Mouse (Mus musculus) lung, embryonic 15.5 days (tissue): ENCODE measurements around the gene Myh6. TPM values are rescaled to one million over a fixed set of nuclear protein-coding genes. Genes with fewer than 3 reads are reported as not detected.

ENCODE experiments used
- ATAC-seq: fragments of 200-750 bp; cut with Nextera tagmentation; 2 replicates; pipeline ENCODE4 v1.8.0; 2017; ENCODE audit warnings: moderate number of reproducible peaks, borderline replicate concordance; ENCODE audit not compliant: low FRiP score, low TSS enrichment; ENCODE audit errors: extremely low read depth
- H3K27ac ChIP-seq: fragments of 300-500 bp; sonication (generic); 2 replicates; pipeline ENCODE4 v1.5.1; 2015; ENCODE audit warnings: moderate library complexity, mild to moderate bottlenecking, inconsistent platforms
- H3K27me3 ChIP-seq: fragments of 300-500 bp; sonication (generic); 2 replicates; pipeline ENCODE4 v1.6.1; 2015; ENCODE audit warnings: inconsistent platforms
- H3K36me3 ChIP-seq: fragments of 300-500 bp; sonication (generic); 2 replicates; pipeline ENCODE4 v1.6.1; 2015; ENCODE audit warnings: inconsistent platforms
- H3K4me1 ChIP-seq: fragments of 300-500 bp; sonication (generic); 2 replicates; pipeline ENCODE4 v1.6.1; 2015; ENCODE audit warnings: inconsistent platforms
- H3K4me2 ChIP-seq: fragments of 300-500 bp; sonication (generic); 2 replicates; pipeline ENCODE4 v1.6.1; 2015; ENCODE audit warnings: inconsistent platforms, mild to moderate bottlenecking, moderate library complexity
- H3K4me3 ChIP-seq: fragments of 300-500 bp; sonication (generic); 2 replicates; pipeline ENCODE4 v1.5.1; 2015; ENCODE audit warnings: mild to moderate bottlenecking, inconsistent platforms
- H3K9ac ChIP-seq: fragments of 300-500 bp; sonication (generic); 2 replicates; pipeline ENCODE4 v1.6.1; 2015; ENCODE audit warnings: inconsistent platforms
- H3K9me3 ChIP-seq: fragments of 300-500 bp; sonication (generic); 2 replicates; pipeline ENCODE4 v1.6.1; 2016; ENCODE audit warnings: inconsistent platforms
- WGBS: fragments of 180-500 bp; shearing (Covaris S2); methylation state at CpG from one replicate; pipeline ENCODE4 v1.1.7; 2015; 5-methylcytosine and 5-hydroxymethylcytosine counted together
- polyA plus RNA-seq: library from polyadenylated mRNA; unstranded; fragments of >200 nt; fragmentation: Nextera tagmentation; extraction: Ambion mirVana; gene quantifications from 2 replicates; pipeline ENCODE4 v1.2.1, GENCODE M21; 2015

Gene Myh6
- polyA plus RNA-seq, 1 experiment from 2014 or later: 166 TPM

DNA sequence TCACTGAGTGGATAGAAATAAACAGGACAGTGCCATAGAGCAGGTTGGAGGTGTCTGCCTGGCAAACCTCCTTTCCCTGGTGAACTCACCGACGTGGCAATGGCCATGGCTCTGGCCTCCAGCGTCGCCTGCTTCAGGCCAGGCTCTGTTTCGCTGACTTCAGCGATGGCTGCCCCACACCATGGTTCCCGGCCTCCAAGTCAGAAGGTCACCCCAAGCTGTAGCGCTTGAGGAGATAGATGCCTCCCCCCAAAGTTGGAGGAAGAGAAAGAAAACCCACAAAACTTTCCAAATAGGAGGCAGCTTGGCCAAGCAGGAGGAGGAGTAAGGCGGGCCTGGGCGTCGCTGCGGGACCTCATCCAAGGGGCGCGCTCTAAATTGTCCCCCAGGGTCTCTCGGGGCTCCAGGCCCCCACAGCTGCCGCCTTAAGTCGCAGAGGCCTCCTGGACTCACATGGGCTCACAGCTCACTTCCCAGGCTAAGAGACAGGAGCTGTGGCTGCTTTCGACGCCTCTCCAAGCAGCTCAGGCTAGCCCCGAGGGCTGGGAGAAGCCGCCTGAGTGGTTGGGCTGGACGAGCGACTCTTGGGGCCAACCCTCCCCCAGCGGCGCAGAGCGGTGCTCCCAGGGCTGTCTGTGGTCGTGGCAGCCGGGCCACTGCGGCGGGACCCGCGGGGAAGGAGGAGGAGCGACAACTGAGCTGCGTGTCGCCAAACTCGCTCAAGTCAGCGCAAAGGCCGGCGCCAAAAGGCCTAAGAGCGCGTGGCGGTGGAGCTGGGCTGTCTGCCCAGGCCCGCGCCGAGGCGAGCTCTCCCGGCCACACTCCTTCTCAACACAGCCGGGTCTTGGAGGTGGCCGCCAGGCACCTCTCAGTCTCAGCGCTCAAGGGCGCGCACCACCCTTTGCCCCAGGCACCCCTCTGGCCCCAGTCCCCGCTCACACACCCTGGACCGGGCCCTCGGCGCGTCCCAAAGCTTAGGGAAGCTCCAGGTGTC lies 41.1 kb downstream of the Myh6 start, which contains the start of gene Efs:
Gene Efs (minus strand): TSS at position 778 of the 994 bp plus-strand sequence.
- Histone ChIP-seq H3K4me2 (peak within 1 kb of the TSS; percentile 79), H3K9ac (peak within 1 kb of the TSS; percentile 68), H3K4me1 (peaks cover 36% of the 10 kb centered on the region), H3K4me3 (peak within 1 kb of the TSS; percentile 51), H3K27me3 (0 out of 2 replicates have a peak, but pooled peaks cover 8% of the 10 kb centered on the region), H3K27ac (peak within 1 kb of the TSS; percentile 98), H3K9me3 (no peaks in the 10 kb centered on the region), H3K36me3 (peaks cover 7% of the 10 kb centered on the region)
- ATAC-seq: peak; percentile 60
- 2% methylated on average over 57 of the region's 57 CpGs for WGBS

DNA sequence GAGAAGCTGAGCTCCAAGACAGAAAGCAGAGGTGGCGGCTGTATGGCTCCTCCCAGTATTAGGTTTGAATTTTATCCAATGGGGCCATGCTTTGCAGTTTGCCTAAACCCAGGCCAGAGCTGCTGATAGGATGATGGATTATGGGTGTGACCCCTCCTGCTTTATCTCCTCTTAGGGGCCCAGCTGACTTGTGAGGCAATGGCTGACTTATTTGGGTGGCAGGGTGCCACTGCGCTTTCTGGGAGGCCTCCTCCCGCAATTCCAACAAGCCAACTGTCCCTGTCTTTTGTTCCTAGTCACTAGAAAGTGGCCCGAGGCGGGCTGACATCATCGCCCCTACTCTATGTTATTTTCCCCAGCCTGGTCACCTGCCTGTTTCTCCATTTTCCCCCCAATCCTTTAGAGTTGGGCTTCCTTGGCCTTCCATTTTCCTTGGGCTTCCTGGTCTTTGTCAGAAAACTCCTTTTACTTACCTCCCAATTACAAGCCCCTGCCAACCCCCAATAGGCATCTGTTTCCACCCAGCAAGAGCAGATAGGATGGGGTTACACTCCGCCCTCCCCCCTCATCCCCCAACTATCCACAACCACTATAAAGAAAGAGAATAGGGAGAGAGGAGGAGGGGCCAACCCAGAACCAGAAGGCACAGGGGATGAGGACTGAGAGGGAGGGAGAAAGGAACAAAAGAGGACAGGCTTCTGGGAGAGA lies 41.9 kb downstream of the Myh6 start:
- Histone ChIP-seq H3K4me3 (peak overlapping the region; percentile 51), H3K4me1 (peaks cover 36% of the 10 kb centered on the region), H3K36me3 (peaks cover 14% of the 10 kb centered on the region), H3K9me3 (no peaks in the 10 kb centered on the region), H3K4me2 (peak overlapping the region; percentile 79), H3K9ac (peak overlapping the region; percentile 68), H3K27ac (peak overlapping the region; percentile 98), H3K27me3 (0 out of 2 replicates have a peak, but pooled peaks cover 8% of the 10 kb centered on the region)
- peak; percentile 25; the same call in 1 of the 2 replicates for ATAC-seq
- 21% methylated on average over 7 of the region's 7 CpGs for WGBS

DNA sequence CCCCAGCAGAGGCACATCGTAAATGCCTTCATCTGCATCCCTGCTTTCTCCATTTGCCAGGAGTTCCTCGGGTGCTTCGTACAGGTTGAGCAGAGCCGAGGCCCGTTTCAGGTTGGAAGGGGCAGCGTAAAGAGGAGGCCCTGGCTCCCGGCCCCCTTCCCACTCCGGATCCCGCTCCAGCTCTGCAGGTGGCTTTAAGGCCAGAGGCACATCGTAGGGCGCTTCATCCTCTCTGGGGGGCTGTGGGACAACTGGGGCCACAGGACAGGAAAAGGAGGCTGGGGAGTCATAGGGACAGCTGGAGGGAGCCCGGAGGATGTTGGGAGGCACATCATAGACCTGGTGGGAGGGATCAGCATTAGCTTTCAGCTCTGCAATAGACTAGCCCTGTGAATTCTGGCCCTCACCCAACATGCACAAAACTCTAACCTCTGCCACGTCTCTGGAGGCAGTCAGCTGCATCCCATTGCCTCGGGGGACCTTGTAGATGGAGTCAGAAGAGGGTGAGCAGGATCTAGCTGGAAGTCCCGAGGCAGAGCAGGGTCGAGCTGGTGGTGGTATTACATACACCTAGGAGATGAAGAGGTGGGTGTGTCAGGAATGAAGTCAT lies 46.5 kb downstream of the Myh6 start:
- H3K9ac ChIP-seq: no peak overlapping the region
- no peaks in the 10 kb centered on the region for H3K27me3 ChIP-seq
- no peak for ATAC-seq
- no peak overlapping the region for H3K27ac ChIP-seq
- H3K4me3 ChIP-seq: no peak overlapping the region
- no peaks in the 10 kb centered on the region for H3K9me3 ChIP-seq
- H3K4me1 ChIP-seq: peaks cover 16% of the 10 kb centered on the region
- peaks cover 43% of the 10 kb centered on the region for H3K36me3 ChIP-seq
- no peak overlapping the region for H3K4me2 ChIP-seq
- 85% methylated on average over 16 of the region's 16 CpGs for WGBS

DNA sequence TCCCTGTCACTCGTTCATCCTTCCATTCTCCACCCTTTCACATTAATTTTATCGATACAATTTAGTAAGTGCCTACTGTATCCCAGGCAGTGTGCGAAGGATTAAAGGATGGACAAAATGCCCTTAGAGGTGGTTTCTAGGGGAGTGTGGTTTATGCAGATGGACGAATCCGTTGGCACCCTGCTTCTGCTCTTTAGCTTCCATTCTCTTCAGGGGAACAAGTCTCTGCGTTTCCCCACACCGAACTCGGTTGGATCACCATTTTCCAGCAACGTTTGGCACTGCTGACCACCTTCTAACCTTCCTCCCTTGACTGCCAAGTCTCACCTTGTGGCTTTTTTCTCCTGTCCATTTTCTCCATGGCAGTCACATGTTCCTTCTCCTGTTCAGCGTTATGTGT lies 53.4 kb downstream of the Myh6 start:
- peaks cover 14% of the 10 kb centered on the region for H3K4me1 ChIP-seq
- 16% methylated on average over 10 of the region's 10 CpGs for WGBS
- H3K9ac ChIP-seq: peak overlapping the region; percentile 93
- H3K4me2 ChIP-seq: peak overlapping the region; percentile 100
- H3K27me3 ChIP-seq: no peaks in the 10 kb centered on the region
- peak overlapping the region; percentile 12; the same call in 1 of the 2 replicates for H3K27ac ChIP-seq
- ATAC-seq: no peak
- H3K36me3 ChIP-seq: peaks cover 27% of the 10 kb centered on the region
- H3K9me3 ChIP-seq: no peaks in the 10 kb centered on the region
- H3K4me3 ChIP-seq: peak overlapping the region; percentile 95

DNA sequence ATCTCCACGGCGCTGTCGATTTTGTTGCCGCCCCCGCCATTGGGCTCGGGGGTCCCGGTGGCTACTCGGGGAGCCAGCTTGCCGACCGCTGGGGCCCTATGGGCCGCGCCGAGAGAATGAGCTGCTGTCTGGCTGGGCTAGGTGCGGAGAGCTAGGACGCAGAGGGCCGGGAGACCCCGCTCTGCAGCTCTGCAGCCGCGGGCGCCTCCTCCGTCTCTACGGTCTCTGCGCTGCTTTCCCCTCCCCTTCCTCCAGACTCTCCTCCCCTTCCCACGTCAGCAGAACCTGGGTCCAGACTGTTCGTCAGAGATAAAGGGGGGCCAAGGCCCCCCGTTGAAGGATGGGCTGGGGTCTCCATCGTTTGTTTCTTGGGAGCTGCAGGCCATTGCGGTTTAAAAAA lies 53.8 kb downstream of the Myh6 start, which contains the start of gene Slc22a17:
Gene Slc22a17 (minus strand): TSS at position 247 of the 400 bp plus-strand sequence.
- ATAC-seq: peak; percentile 91
- H3K27me3 ChIP-seq: no peaks in the 10 kb centered on the region
- peak within 1 kb of the TSS; percentile 55 for H3K27ac ChIP-seq
- H3K4me2 ChIP-seq: peak within 1 kb of the TSS; percentile 100
- WGBS: under 1% methylated on average over 27 of the region's 28 CpGs
- no peaks in the 10 kb centered on the region for H3K9me3 ChIP-seq
- peaks cover 14% of the 10 kb centered on the region for H3K4me1 ChIP-seq
- peak within 1 kb of the TSS; percentile 95 for H3K4me3 ChIP-seq
- peak within 1 kb of the TSS; percentile 93 for H3K9ac ChIP-seq
- peaks cover 28% of the 10 kb centered on the region for H3K36me3 ChIP-seq

DNA sequence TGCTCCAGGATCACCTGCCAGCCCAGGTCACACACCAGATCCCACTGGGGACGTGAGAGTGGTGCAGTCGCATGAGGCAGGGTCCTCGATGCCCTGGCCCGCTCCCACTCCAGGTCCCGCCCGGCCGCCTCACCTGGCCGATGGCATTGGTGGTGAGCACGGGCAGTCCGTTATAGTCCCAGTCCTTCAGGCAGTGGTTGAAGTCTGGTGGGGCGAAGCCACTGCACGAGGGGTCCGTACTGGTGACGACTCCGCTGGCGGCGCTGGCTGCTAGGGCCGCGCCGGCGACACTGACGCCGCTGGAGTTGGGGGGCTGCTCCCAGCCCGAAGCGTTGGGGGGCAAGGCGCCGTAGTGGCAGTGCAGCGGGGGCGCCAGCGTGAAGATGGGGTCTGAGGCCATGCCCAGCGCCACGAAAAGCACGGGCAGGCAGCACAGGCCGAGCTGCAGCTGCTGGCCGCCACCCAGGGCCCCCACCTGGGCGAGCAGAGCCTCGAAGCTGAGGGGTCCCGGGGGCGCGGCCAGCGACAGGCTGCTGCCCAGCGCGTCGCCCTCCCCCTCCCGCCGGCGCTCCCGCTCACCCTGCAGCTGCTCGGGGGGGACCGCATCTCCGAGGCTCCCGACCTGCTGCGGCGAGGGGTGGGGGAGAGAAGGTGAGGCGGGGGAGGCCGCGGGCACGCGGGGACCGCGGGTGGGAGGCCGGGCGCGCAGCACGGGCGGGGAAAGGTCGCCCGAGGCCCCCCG lies 54.4 kb downstream of the Myh6 start:
- ATAC-seq: peak; percentile 56
- Histone ChIP-seq H3K4me2 (peak overlapping the region; percentile 100), H3K27me3 (no peaks in the 10 kb centered on the region), H3K4me1 (peaks cover 14% of the 10 kb centered on the region), H3K9ac (peak overlapping the region; percentile 93), H3K4me3 (peak overlapping the region; percentile 95), H3K27ac (peak overlapping the region; percentile 55), H3K36me3 (peaks cover 29% of the 10 kb centered on the region), H3K9me3 (no peaks in the 10 kb centered on the region)
- WGBS: 1% methylated on average over 60 of the region's 69 CpGs

DNA sequence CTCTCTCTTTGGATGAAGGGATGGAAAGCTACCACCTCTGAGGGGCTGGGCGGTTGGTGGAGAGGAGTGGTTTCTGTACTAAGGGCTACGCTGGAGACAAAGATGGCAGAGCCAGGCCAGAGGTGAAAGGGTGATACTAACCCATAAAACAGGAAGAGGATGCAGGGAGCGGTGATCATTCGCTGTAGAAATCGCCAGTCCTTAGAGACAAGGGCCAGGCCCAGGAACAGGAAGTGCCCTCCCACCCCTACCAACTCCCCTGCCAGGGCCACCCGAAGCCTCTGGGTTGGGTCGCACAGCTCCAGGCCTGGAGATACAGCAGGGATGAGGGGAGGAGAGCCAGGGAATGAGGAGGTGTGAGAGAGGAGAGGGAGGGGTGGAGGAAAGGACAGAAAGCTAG lies 58.0 kb downstream of the Myh6 start:
- 72% methylated on average over 7 of the region's 7 CpGs for WGBS
- Histone ChIP-seq H3K4me1 (peaks cover 13% of the 10 kb centered on the region), H3K4me2 (no peak overlapping the region), H3K27ac (no peak overlapping the region), H3K9ac (no peak overlapping the region), H3K36me3 (peaks cover 27% of the 10 kb centered on the region), H3K27me3 (no peaks in the 10 kb centered on the region), H3K9me3 (no peaks in the 10 kb centered on the region), H3K4me3 (no peak overlapping the region)
- ATAC-seq: no peak

DNA sequence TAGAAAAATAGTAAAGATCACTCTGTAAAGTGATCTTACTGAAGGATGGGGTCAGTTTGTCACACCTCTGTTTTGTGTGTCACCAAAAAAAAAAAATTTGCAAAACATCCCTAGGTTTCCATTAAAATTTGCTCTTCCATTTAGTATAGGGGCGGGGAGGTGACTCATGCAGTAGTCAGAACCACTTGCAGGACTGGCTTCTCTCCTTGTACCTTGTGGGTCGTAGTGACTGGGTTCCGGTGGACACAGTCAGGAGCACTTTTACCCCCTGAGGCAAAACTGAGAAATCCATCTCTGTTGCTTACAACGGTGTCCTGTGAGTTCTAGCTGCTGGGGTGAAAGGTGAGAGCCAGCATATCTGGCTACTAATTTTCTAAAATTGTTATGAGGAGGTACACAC lies 63.1 kb downstream of the Myh6 start:
- 89% methylated on average over 4 of the region's 4 CpGs for WGBS
- H3K4me3 ChIP-seq: no peak overlapping the region
- H3K9me3 ChIP-seq: no peaks in the 10 kb centered on the region
- no peak overlapping the region for H3K4me2 ChIP-seq
- H3K36me3 ChIP-seq: peaks cover 27% of the 10 kb centered on the region
- no peak for ATAC-seq
- no peak overlapping the region for H3K9ac ChIP-seq
- H3K27me3 ChIP-seq: no peaks in the 10 kb centered on the region
- no peak overlapping the region for H3K27ac ChIP-seq
- H3K4me1 ChIP-seq: 0 out of 2 replicates have a peak, but pooled peaks cover 3% of the 10 kb centered on the region

DNA sequence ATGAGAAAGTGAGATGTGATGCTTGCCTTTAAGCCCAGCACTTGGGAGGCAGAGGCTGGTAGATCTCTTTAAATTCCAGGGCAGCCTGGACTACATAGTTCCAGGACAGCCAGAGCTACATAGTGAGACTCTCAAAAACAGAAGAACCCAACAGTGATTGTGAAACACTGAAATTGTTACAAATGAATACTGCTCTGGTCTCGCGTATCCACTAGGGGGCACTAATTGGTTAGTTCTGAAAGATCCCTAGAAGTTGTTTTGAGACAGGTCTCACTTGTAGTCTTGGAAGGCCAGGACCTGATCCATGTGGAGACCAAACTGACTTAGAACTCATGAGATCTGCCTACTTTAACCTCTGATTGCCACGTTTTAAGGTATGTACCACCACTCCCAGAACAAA lies 66.3 kb downstream of the Myh6 start:
- H3K9me3 ChIP-seq: no peaks in the 10 kb centered on the region
- no peaks in the 10 kb centered on the region for H3K27me3 ChIP-seq
- H3K4me1 ChIP-seq: peaks cover 7% of the 10 kb centered on the region
- H3K27ac ChIP-seq: no peak overlapping the region
- H3K4me3 ChIP-seq: no peak overlapping the region
- 1% methylated on average over 3 of the region's 3 CpGs for WGBS
- H3K9ac ChIP-seq: no peak overlapping the region
- H3K36me3 ChIP-seq: peaks cover 40% of the 10 kb centered on the region
- peak; percentile 41; the same call in 1 of the 2 replicates for ATAC-seq
- no peak overlapping the region for H3K4me2 ChIP-seq

DNA sequence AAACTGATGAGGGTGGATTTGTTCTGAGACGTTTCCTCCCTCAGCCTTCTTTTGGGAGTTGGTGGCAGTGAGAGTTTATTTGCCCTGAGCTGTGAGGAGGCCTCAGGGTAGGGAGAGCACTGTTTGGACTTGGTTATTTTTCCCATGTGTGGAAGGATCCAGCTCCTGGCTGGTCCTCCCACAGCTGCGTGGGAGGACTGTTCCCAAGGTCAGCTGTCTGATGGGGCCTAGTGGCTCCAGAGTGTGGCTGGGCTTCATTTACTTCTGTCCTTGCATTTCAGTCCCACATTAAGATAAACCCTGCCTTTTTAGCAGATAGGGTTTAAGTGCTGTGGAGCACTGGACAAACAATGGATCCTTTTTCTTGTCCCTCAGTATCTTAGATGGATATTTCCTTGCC lies 69.3 kb downstream of the Myh6 start:
- 47% methylated on average over 2 of the region's 2 CpGs for WGBS
- Histone ChIP-seq H3K27me3 (no peaks in the 10 kb centered on the region), H3K4me3 (no peak overlapping the region), H3K9ac (no peak overlapping the region), H3K9me3 (no peaks in the 10 kb centered on the region), H3K27ac (no peak overlapping the region), H3K4me1 (peaks cover 14% of the 10 kb centered on the region), H3K4me2 (no peak overlapping the region), H3K36me3 (peaks cover 40% of the 10 kb centered on the region)
- no peak for ATAC-seq
